Mouse (Mus musculus): ENCODE data around the gene Atf6.

DNA sequence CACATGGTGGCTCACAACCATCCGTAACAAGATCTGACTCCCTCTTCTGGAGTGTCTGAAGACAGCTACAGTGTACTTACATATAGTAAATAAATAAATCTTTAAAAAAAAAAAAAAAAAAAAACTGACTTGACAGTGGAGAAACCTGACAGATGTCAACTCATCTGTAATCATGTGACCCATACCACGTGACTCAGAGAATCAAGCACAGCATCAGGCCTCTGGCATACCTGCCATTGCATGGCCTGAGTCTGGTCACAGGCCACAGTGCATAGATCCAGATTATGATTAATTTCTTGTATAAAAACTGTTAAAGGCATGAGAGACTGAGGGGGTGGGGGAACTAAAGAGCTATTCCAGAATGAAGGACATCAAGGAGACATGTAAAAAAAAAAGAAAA is 8.7 kb downstream of the Atf6 start:
- TF ChIP-seq CTCF (IDR thresholded peaks at IDR 0.05; ENCODE audit: low read depth) = no peak
- TF ChIP-seq EP300 (IDR thresholded peaks at IDR 0.05; ENCODE audit: low read depth) = no peak

Measured in heart, postnatal 0 days (tissue).